Mouse (Mus musculus) megakaryocyte, embryonic 14.5 days (primary cell): ENCODE results near the gene Zfp248.

Experiments
- FLI1 ChIP-seq: IDR thresholded peaks from 2 replicates; pipeline ENCODE4 v1.6.1; 2012; ENCODE audit warnings: low read length, inconsistent platforms, mixed read lengths
- GATA1 ChIP-seq: IDR thresholded peaks from 3 replicates; pipeline ENCODE4 v1.6.1; 2012; ENCODE audit warnings: mixed read lengths, low read length, inconsistent platforms, borderline replicate concordance

GRCm38 (mm10) chr6:118499010-118499409 lies 43.7 kb upstream of the Zfp248 start:
- TF ChIP-seq GATA1 (no peak), FLI1 (no peak)
